Mouse (Mus musculus) heart, embryonic 14.5 days (tissue): ENCODE results near the gene Tlr7. TPM values are rescaled to one million over a fixed set of nuclear protein-coding genes. Genes with fewer than 3 reads are reported as not detected.
"Not testable (repeated sequence)": the region's sequence is repeated elsewhere in the genome, so short reads cannot be mapped to it uniquely, and the experiment has no call there.

Experiments used
- ATAC-seq: fragments of 200-750 bp; cut with Nextera tagmentation; 2 replicates; pipeline ENCODE4 v1.8.0; 2017; ENCODE audit warnings: low read depth, moderate TSS enrichment; ENCODE audit not compliant: insufficient number of reproducible peaks, insufficient read depth, low FRiP score
- H3K27ac ChIP-seq, 2 experiments: fragments of 200-500 bp in 1 of 2; fragments of 300-500 bp in 1 of 2; sonication (generic) in 1 of 2; replicated peaks in 1 of 2; 2 replicates each; pipeline ENCODE4 v1.5.1; 2012 to 2014; ENCODE audit warnings: low read depth in 2 of 2, low read length in 2 of 2, control low read depth in 1 of 2, mild to moderate bottlenecking in 1 of 2, mixed read lengths in 1 of 2; ENCODE audit not compliant: control insufficient read depth in 1 of 2, insufficient read depth in 1 of 2
- H3K27me3 ChIP-seq: fragments of 300-500 bp; sonication (generic); 2 replicates; pipeline ENCODE4 v1.6.1; 2014; ENCODE audit warnings: mild to moderate bottlenecking, low read length, control low read depth; ENCODE audit not compliant: control insufficient read depth, insufficient read depth
- H3K36me3 ChIP-seq: fragments of 300-500 bp; sonication (generic); 2 replicates; pipeline ENCODE4 v1.6.1; 2014; ENCODE audit warnings: mild to moderate bottlenecking, control low read depth, low read length, mixed read lengths; ENCODE audit not compliant: control insufficient read depth, insufficient read depth
- H3K4me1 ChIP-seq, 2 experiments: fragments of 200-500 bp in 1 of 2; fragments of 300-500 bp in 1 of 2; sonication (generic) in 1 of 2; 2 replicates each; pipeline ENCODE4 v1.6.1; 2012 to 2014; ENCODE audit warnings: low read length in 2 of 2, control low read depth in 1 of 2, mixed read lengths in 1 of 2; ENCODE audit not compliant: control insufficient read depth in 2 of 2, insufficient read depth in 2 of 2
- H3K4me2 ChIP-seq: fragments of 300-500 bp; sonication (generic); 2 replicates; pipeline ENCODE4 v1.6.1; 2014; ENCODE audit warnings: mild to moderate bottlenecking, low read length
- H3K4me3 ChIP-seq, 2 experiments: fragments of 200-500 bp in 1 of 2; fragments of 300-500 bp in 1 of 2; sonication (generic) in 1 of 2; 2 replicates each; pipeline ENCODE4 v1.5.1; 2012 to 2014; ENCODE audit warnings: low read length in 2 of 2, mild to moderate bottlenecking in 2 of 2, control low read depth in 1 of 2, low read depth in 1 of 2, moderate library complexity in 1 of 2; ENCODE audit not compliant: control insufficient read depth in 1 of 2, insufficient read depth in 1 of 2
- H3K9ac ChIP-seq: fragments of 300-500 bp; sonication (generic); 2 replicates; pipeline ENCODE4 v1.6.1; 2014; ENCODE audit warnings: mild to moderate bottlenecking, low read length
- H3K9me3 ChIP-seq: fragments of 300-500 bp; sonication (generic); 2 replicates; pipeline ENCODE4 v1.6.1; 2016; ENCODE audit warnings: low read length, control low read depth; ENCODE audit not compliant: control insufficient read depth
- WGBS: fragments of 180-500 bp; shearing (Covaris S2); extraction: QIAGEN DNeasy Blood & Tissue Kit; methylation state at CpG from one replicate; pipeline ENCODE4 v1.1.7; 2014; 5-methylcytosine and 5-hydroxymethylcytosine counted together
- polyA plus RNA-seq: library from polyadenylated mRNA; unstranded; fragments of >200 nt; fragmentation: Nextera tagmentation; extraction: Ambion mirVana; gene quantifications from 2 replicates; pipeline ENCODE4 v1.2.1, GENCODE M21; 2014

The Tlr7 gene
- polyA plus RNA-seq, 1 experiment from 2014 or later: 0.46 TPM

GRCm38 (mm10) chrX:167302061-167302460 is 28.3 kb downstream of the Tlr7 start:
- no CpG with 5 or more reads among the region's 1 CpGs for WGBS
- H3K4me2 ChIP-seq: not testable (repeated sequence)

GRCm38 (mm10) chrX:167276953-167277352 is 53.4 kb downstream of the Tlr7 start:
- peak overlapping the region; percentile 69 for H3K4me2 ChIP-seq
- no peaks in the 10 kb centered on the region for H3K36me3 ChIP-seq
- H3K9ac ChIP-seq: peak overlapping the region; percentile 60
- no peaks in the 10 kb centered on the region for H3K27me3 ChIP-seq
- no peak overlapping the region for H3K27ac ChIP-seq
- H3K4me1 ChIP-seq: no peaks in the 10 kb centered on the region
- ATAC-seq: no peak
- 22% methylated on average over 9 of the region's 9 CpGs for WGBS
- no peaks in the 10 kb centered on the region for H3K9me3 ChIP-seq
- peak overlapping the region; percentile 31 to 34 for H3K4me3 ChIP-seq

More at GRCm38 (mm10) chrX:167302061-167302460, 28.3 kb downstream of the Tlr7 start:
- H3K36me3 ChIP-seq, H3K9ac ChIP-seq, H3K27me3 ChIP-seq, H3K9me3 ChIP-seq, H3K4me3 ChIP-seq, H3K4me1 ChIP-seq, H3K27ac ChIP-seq, ATAC-seq: not testable (repeated sequence)

GRCm38 (mm10) chrX:167276551-167276950 is 53.8 kb downstream of the Tlr7 start:
- Histone ChIP-seq H3K27ac (no peak overlapping the region), H3K4me2 (peak overlapping the region; percentile 69), H3K36me3 (no peaks in the 10 kb centered on the region), H3K4me3 (peak overlapping the region; percentile 31 to 34), H3K9me3 (no peaks in the 10 kb centered on the region), H3K27me3 (no peaks in the 10 kb centered on the region), H3K9ac (peak overlapping the region; percentile 60), H3K4me1 (no peaks in the 10 kb centered on the region)
- WGBS: 36% methylated on average over 10 of the region's 10 CpGs
- no peak for ATAC-seq

- H3K4me2 ChIP-seq: no peak within 1 kb of the TSS
- H3K9me3 ChIP-seq: no peaks in the 10 kb centered on the region
- no peak within 1 kb of the TSS for H3K4me3 ChIP-seq
- no peak within 1 kb of the TSS for H3K27ac ChIP-seq
- no peaks in the 10 kb centered on the region; the same call in 1 of the 2 replicates for H3K27me3 ChIP-seq
- ATAC-seq: no peak
- no peaks in the 10 kb centered on the region for H3K4me1 ChIP-seq
- WGBS: 62% methylated on average over 4 of the region's 4 CpGs
- no peak within 1 kb of the TSS for H3K9ac ChIP-seq
- H3K36me3 ChIP-seq: no peaks in the 10 kb centered on the region
Measured at GRCm38 (mm10) chrX:167264086-167264485, 66.3 kb downstream of the Tlr7 start, which contains the start of gene Tlr8. Gene Tlr8 (minus strand): TSS chrX:167264329.

- WGBS: 72% methylated on average over 4 of the region's 4 CpGs
- Histone ChIP-seq H3K9ac (no peak overlapping the region), H3K9me3 (no peaks in the 10 kb centered on the region), H3K4me3 (no peak overlapping the region), H3K27ac (no peak overlapping the region), H3K27me3 (no peaks in the 10 kb centered on the region; the same call in 1 of the 2 replicates), H3K36me3 (no peaks in the 10 kb centered on the region), H3K4me1 (no peaks in the 10 kb centered on the region), H3K4me2 (no peak overlapping the region)
- no peak for ATAC-seq
Measured at GRCm38 (mm10) chrX:167263530-167263929, 66.8 kb downstream of the Tlr7 start.

Other genes with a start within 250 kb of the Tlr7 start
- gene Tmsb4x, start 121.2 kb downstream of the Tlr7 start, polyA plus RNA-seq: 2,736 and 2,801 TPM in 2 replicates
- 0.16 and 0.39 TPM in 2 replicates for gene Tlr8, start 66.2 kb downstream of the Tlr7 start, polyA plus RNA-seq
- gene Prps2, start 52.2 kb upstream of the Tlr7 start, polyA plus RNA-seq: 48.8 and 50.6 TPM in 2 replicates